21 mouse cellular contexts compared by ENCODE assay signal in the genomic region with DNA sequence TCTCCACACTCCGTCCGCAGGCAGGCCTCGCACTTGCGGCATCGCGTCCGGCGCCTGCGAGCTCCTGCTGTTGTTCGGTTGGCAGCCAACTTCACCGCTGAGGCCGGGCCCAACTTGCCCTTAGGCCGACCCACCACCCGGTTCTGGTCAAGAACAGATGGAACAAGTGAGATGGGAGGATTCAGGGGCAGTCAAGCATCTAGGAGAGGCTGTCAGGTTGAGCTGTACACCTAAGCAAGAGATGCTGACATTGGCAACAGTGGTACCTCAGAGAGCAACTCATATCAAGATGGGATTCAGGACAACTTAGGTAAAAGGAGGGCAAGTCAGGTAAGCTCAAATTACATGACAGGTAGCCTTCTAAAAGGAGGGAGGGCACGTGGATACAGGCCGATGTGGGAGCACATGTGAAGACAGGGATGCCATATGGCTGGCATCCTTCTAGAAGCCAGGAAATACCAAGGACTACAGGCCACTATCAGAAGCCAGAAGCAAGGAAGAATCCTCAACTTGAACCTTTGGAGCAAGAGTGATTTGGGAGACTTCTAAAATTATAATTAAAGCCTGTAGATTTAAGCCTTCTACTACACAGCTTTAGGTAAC. TPM values are rescaled to one million over a fixed set of nuclear protein-coding genes. Genes with fewer than 3 reads are reported as not detected.
A peak's percentile ranks its signal among the peaks of the same experiment; 100 is the strongest.
DNase-seq lines count a peak whose midpoint lies in the region; ATAC-seq and TF ChIP-seq lines count a peak whose summit lies in the region.
"Had no signal": no experiment of that assay in that cellular context is flagged by ENCODE, and none has a peak within 500 bp of the region (broad histone marks: within the 10 kb centered on the region; RNA-seq: fewer than 3 reads in every experiment).

No protein-coding gene starts in this region.

- no peak for TF ChIP-seq EP300 in CH12.LX (IDR thresholded peaks at IDR 0.05; ENCODE audit: low read length)

- H3K4me1 ChIP-seq in hindbrain, embryonic 12.5 days = peaks cover 8% of the 10 kb centered on the region
- no peaks in the 10 kb centered on the region for H3K4me1 ChIP-seq in hindbrain, embryonic 11.5 days (replicated peaks; ENCODE audit: control insufficient read depth, insufficient read depth, low read length)
- peaks cover 42 to 95% of the 10 kb centered on the region in 2 experiments for H3K4me1 ChIP-seq in CH12.LX (ENCODE audit: control insufficient read depth in 1 of 2, insufficient read depth in 2 of 2)
- H3K4me1 ChIP-seq in E14TG2a.4 (replicated peaks; ENCODE audit: low read depth, low read length) = peaks cover 53% of the 10 kb centered on the region

- no peak overlapping the region for H3K4me3 ChIP-seq in hindbrain, embryonic 12.5 days
- H3K4me3 ChIP-seq in hindbrain, embryonic 11.5 days (ENCODE audit: low read depth, low read length) = no peak overlapping the region
- H3K4me3 ChIP-seq in CH12.LX (replicated peaks in 1 of 3; ENCODE audit: low read depth in 2 of 3, low read length in 2 of 3, poor library complexity in 1 of 3) = no peak overlapping the region
- peak overlapping the region; percentile 50; the same call in 1 of the 2 replicates for H3K4me3 ChIP-seq in E14TG2a.4 (replicated peaks; ENCODE audit: low read length)
- H3K4me3 ChIP-seq: embryonic facial prominence, embryonic 13.5 days; forebrain, embryonic 15.5 days; hindbrain, embryonic 13.5 days; midbrain, embryonic 15.5 days; myocyte had no signal

- dilution Hi-C loops in CH12.LX (cut with MboI; ENCODE audit: extremely low pct_ligation_motif_present, extremely low pct_unique_long_range_greater_than_20kb, low sequenced_read_pairs) = no loop called here

- no peaks in the 10 kb centered on the region for H3K9me3 ChIP-seq in hindbrain, embryonic 12.5 days (replicated peaks)
- no peaks in the 10 kb centered on the region for H3K9me3 ChIP-seq in hindbrain, embryonic 11.5 days (ENCODE audit: control insufficient read depth, low read length)
- H3K9me3 ChIP-seq in CH12.LX (replicated peaks; ENCODE audit: low read length) (no peaks in the 10 kb centered on the region), E14TG2a.4 (ENCODE audit: low read length) (no peaks in the 10 kb centered on the region)
- H3K9me3 ChIP-seq: embryonic facial prominence, embryonic 13.5 days; forebrain, embryonic 15.5 days; hindbrain, embryonic 13.5 days; midbrain, embryonic 15.5 days had no signal

- 0 out of 2 replicates have a peak overlapping the region, but pooled peaks have one; percentile 30 for H3K27ac ChIP-seq in hindbrain, embryonic 12.5 days
- no peak overlapping the region for H3K27ac ChIP-seq in hindbrain, embryonic 11.5 days (ENCODE audit: low read depth, low read length)
- H3K27ac ChIP-seq in CH12.LX (ENCODE audit: insufficient read depth, low read depth) = 0 out of 2 replicates have a peak overlapping the region, but pooled peaks have one; percentile 69
- H3K27ac ChIP-seq: forebrain, embryonic 15.5 days; hindbrain, embryonic 13.5 days; midbrain, embryonic 15.5 days had no signal

- 93% methylated on average over 16 of the region's 16 CpGs for WGBS in hindbrain, embryonic 12.5 days
- WGBS in hindbrain, embryonic 11.5 days = 94% methylated on average over 16 of the region's 16 CpGs

- no peak for TF ChIP-seq POLR2A in CH12.LX (IDR thresholded peaks at IDR 0.05; ENCODE audit: low read depth, low read length)

- H3K79me2 ChIP-seq in CH12.LX (replicated peaks; ENCODE audit: control insufficient read depth, extremely low read depth, insufficient read depth, poor library complexity, severe bottlenecking) = peaks cover 90% of the 10 kb centered on the region

- no peak for TF ChIP-seq CTCF in CH12.LX (conservative IDR thresholded peaks at IDR 0.05 in 1 of 2, IDR thresholded peaks at IDR 0.05 in 1 of 2; ENCODE audit: low read depth in 2 of 2, low read length in 2 of 2)
- no peak for TF ChIP-seq CTCF in E14TG2a.4 (conservative IDR thresholded peaks at IDR 0.05; ENCODE audit: low read length)

- in situ Hi-C loops in CH12.LX (cut with MboI; ENCODE audit: low pct_ligation_motif_present, low pct_unique_long_range_greater_than_20kb, low sequenced_read_pairs) = no loop called here

- H3K27me3 ChIP-seq in hindbrain, embryonic 12.5 days = no peaks in the 10 kb centered on the region
- no peaks in the 10 kb centered on the region for H3K27me3 ChIP-seq in hindbrain, embryonic 11.5 days (ENCODE audit: control insufficient read depth, insufficient read depth, low read length)
- H3K27me3 ChIP-seq in CH12.LX (replicated peaks) = no peaks in the 10 kb centered on the region
- no peaks in the 10 kb centered on the region for H3K27me3 ChIP-seq in E14TG2a.4 (ENCODE audit: insufficient read depth, low read length)
- H3K27me3 ChIP-seq: embryonic facial prominence, embryonic 13.5 days; forebrain, embryonic 15.5 days; hindbrain, embryonic 13.5 days; midbrain, embryonic 15.5 days; Patski had no signal

- no peak overlapping the region for H3K4me2 ChIP-seq in hindbrain, embryonic 12.5 days (replicated peaks)
- H3K4me2 ChIP-seq in hindbrain, embryonic 11.5 days (replicated peaks; ENCODE audit: low read depth, low read length) = no peak overlapping the region
- no peak overlapping the region for H3K4me2 ChIP-seq in CH12.LX (ENCODE audit: insufficient read depth, low read depth, poor library complexity, severe bottlenecking)
- H3K4me2 ChIP-seq: embryonic facial prominence, embryonic 13.5 days; forebrain, embryonic 15.5 days; hindbrain, embryonic 13.5 days; midbrain, embryonic 15.5 days had no signal

- no peak for ATAC-seq in hindbrain, embryonic 12.5 days (ENCODE audit: low FRiP score)
- ATAC-seq in hindbrain, embryonic 11.5 days (ENCODE audit: low FRiP score) = no peak
- ATAC-seq: activated CD4-positive, CD25-positive, alpha-beta regulatory T cell, adult 4 months; forebrain, embryonic 15.5 days; inflammation-experienced regulatory T-cells, adult 6 months; midbrain, embryonic 15.5 days; Patski had no signal

- H3K36me3 ChIP-seq in hindbrain, embryonic 12.5 days = peaks cover 13% of the 10 kb centered on the region
- no peaks in the 10 kb centered on the region for H3K36me3 ChIP-seq in hindbrain, embryonic 11.5 days (ENCODE audit: control insufficient read depth, insufficient read depth, low read length)
- H3K36me3 ChIP-seq in CH12.LX (replicated peaks in 1 of 2; ENCODE audit: control insufficient read depth in 1 of 2, insufficient read depth in 1 of 2, low read length in 1 of 2) = peaks cover 9 to 65% of the 10 kb centered on the region in 2 experiments
- H3K36me3 ChIP-seq in E14TG2a.4 (ENCODE audit: insufficient read depth, low read length) = peaks cover 36% of the 10 kb centered on the region
- H3K36me3 ChIP-seq: forebrain, embryonic 15.5 days; midbrain, embryonic 15.5 days had no signal

- no peak for TF ChIP-seq RAD21 in CH12.LX (IDR thresholded peaks at IDR 0.05; ENCODE audit: low read depth, low read length)

- H3K9ac ChIP-seq in hindbrain, embryonic 12.5 days = no peak overlapping the region
- H3K9ac ChIP-seq in hindbrain, embryonic 11.5 days (ENCODE audit: low read depth, low read length) = no peak overlapping the region
- no peak overlapping the region for H3K9ac ChIP-seq in CH12.LX (ENCODE audit: insufficient read depth, low read depth)
- H3K9ac ChIP-seq: embryonic facial prominence, embryonic 13.5 days; forebrain, embryonic 15.5 days; hindbrain, embryonic 13.5 days; midbrain, embryonic 15.5 days had no signal

- no peak for DNase-seq in hindbrain, embryonic 11.5 days (ENCODE audit: low spot score)
- no peak for DNase-seq in CH12.LX (ENCODE audit: extremely low read depth)
- peak; percentile 74 to 75 for DNase-seq in cerebellum, postnatal 14 days
- no peak for DNase-seq in layer of hippocampus, postnatal 36 days
- no peak for DNase-seq in c-Kit-positive CD71-positive TER-119-positive erythroid progenitor cells, embryonic 14.5 days (ENCODE audit: low spot score)
- DNase-seq: adrenal gland, postnatal 10 days; gastrocnemius, postnatal 14 days; lung, adult 18-20 months; lung, postnatal 14 days; right cerebral cortex, postnatal 14 days; spleen, adult 18-20 months had no signal

TF ChIP-seq in CH12.LX, 34 proteins besides CTCF, POLR2A, EP300 and RAD21:
- TF ChIP-seq IRF4 (IDR thresholded peaks at IDR 0.05; ENCODE audit: low read depth, low read length) (no peak), POLR2AphosphoS2 (IDR thresholded peaks at IDR 0.05; ENCODE audit: low read depth, low read length) (no peak), E2F4 (IDR thresholded peaks at IDR 0.05; ENCODE audit: insufficient replicate concordance, low read depth, low read length) (no peak), USF2 (conservative IDR thresholded peaks at IDR 0.05; ENCODE audit: low read depth, low read length) (no peak), JUN (IDR thresholded peaks at IDR 0.05; ENCODE audit: insufficient read depth, low read depth, low read length) (no peak), MXI1 (IDR thresholded peaks at IDR 0.05; ENCODE audit: low read depth, low read length) (no peak), RCOR1 (conservative IDR thresholded peaks at IDR 0.05; ENCODE audit: low read depth, low read length) (no peak)

RNA-seq across cellular contexts. Expression of gene Rnf34, which starts 38.9 kb away (rescaled TPM):
- 49.9 and 50.7 TPM in 2 replicates for polyA plus RNA-seq in hindbrain, embryonic 12.5 days (2016; fragmentation: Nextera tagmentation; extraction: Ambion mirVana)
- polyA plus RNA-seq in hindbrain, embryonic 11.5 days (2014; fragmentation: Nextera tagmentation; extraction: Ambion mirVana) = 56.8 and 61.5 TPM in 2 replicates
- 17.2 and 18.4 TPM in 2 replicates for total RNA-seq in CH12.LX (2012; rRNA removed)
- total RNA-seq in CH12.LX (2014; rRNA removed) = 24.1 and 24.6 TPM in 2 replicates
- 29.1 and 30.8 TPM in 2 replicates for polyA plus RNA-seq in CH12.LX (2012; ENCODE audit: insufficient read length, low read depth)
- total RNA-seq in layer of hippocampus, postnatal 36 days (2021) = 10 to 100 TPM; 57.7 to 58.8 TPM

Comparison
In these comparisons a context has a peak if more than half of its experiments do, and no peak if none do; other contexts are left out.
1. DNase-seq: peak in cerebellum, postnatal 14 days (2 of 2); none in hindbrain, embryonic 11.5 days (single experiment), CH12.LX (single experiment), layer of hippocampus, postnatal 36 days (0 of 2) and c-Kit-positive CD71-positive TER-119-positive erythroid progenitor cells, embryonic 14.5 days (single experiment).